Mouse (Mus musculus) stomach, adult 2 months (tissue): ENCODE data around the gene Zfpm1. TPM values are rescaled to one million over a fixed set of nuclear protein-coding genes. Genes with fewer than 3 reads are reported as not detected.

Experiments used
- polyA plus RNA-seq: library from polyadenylated mRNA; depleted of rRNA; stranded (reverse); fragments of >200 nt; gene quantifications from 2 replicates; pipeline ENCODE4 v1.2.3, GENCODE M21; 2012; rRNA removed

The Zfpm1 gene
- polyA plus RNA-seq = 109 and 155 TPM in 2 replicates

DNA sequence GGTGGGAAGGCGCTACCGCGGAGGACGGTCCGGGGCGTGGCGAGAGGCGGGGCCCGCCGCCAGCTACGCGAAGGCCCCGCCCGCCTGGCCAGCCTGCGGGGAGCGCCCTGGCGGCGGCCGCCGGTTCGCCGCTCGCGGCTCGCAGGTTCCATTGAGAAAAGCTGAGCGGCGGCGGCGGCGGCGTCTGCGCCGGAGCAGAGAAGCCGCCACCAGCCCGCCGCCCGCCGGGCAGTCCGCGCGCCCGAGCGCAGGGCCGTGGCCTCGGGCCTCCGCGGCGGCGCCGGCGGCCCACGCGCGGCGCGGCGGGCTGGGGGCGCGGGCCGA is at the start of gene Zfpm1:
Gene Zfpm1 (plus strand): TSS at position 107 of the 324 bp plus-strand sequence.

GRCm38 (mm10) chr8:122360696-122361416 is 78.9 kb downstream of the Zfpm1 start, which contains the start of gene Trhr2:
Gene Trhr2, minus strand, starts transcription at chr8:122360746.

GRCm38 (mm10) chr8:122376365-122377231 is 94.7 kb downstream of the Zfpm1 start, which contains the start of gene Zc3h18:
Gene Zc3h18, plus strand, starts transcription at chr8:122376609.

Other genes starting within 250 kb of the Zfpm1 start
- 0.10 and 0.12 TPM in 2 replicates for gene Trhr2, start 78.6 kb downstream of the Zfpm1 start, polyA plus RNA-seq
- 8.7 and 12.0 TPM in 2 replicates for gene Zc3h18, start 94.5 kb downstream of the Zfpm1 start, polyA plus RNA-seq
- 0.62 TPM in 1 of 2 replicates, not detected in the other for gene Il17c, start 139.9 kb downstream of the Zfpm1 start, polyA plus RNA-seq
- gene Cyba, start 150.8 kb downstream of the Zfpm1 start, polyA plus RNA-seq = 98.1 and 167 TPM in 2 replicates
- gene Mvd, start 161.3 kb downstream of the Zfpm1 start, polyA plus RNA-seq = 23.8 and 27.7 TPM in 2 replicates
- 3.2 and 5.0 TPM in 2 replicates for gene Snai3, start 178.6 kb downstream of the Zfpm1 start, polyA plus RNA-seq
- 34.2 and 46.6 TPM in 2 replicates for gene Rnf166, start 193.9 kb downstream of the Zfpm1 start, polyA plus RNA-seq
- 20.3 and 26.9 TPM in 2 replicates for gene Ctu2, start 194.0 kb downstream of the Zfpm1 start, polyA plus RNA-seq